Mouse (Mus musculus): ENCODE measurements around the gene Dera. TPM values are rescaled to one million over a fixed set of nuclear protein-coding genes. Genes with fewer than 3 reads are reported as not detected.

Gene Dera
- polyA plus RNA-seq, 1 experiment from 2014 or later = 47.1 TPM

GRCm38 (mm10) chr6:137713310-137713664 is 41.1 kb upstream of the Dera start:
- 82% methylated on average over 3 of the region's 3 CpGs for WGBS
- Histone ChIP-seq H3K9me3 (ENCODE audit: control insufficient read depth, low read length) (no peaks in the 10 kb centered on the region), H3K27me3 (ENCODE audit: control insufficient read depth, insufficient read depth, low read length) (no peaks in the 10 kb centered on the region), H3K27ac (replicated peaks) (no peak overlapping the region), H3K9ac (ENCODE audit: low read length) (no peak overlapping the region), H3K36me3 (ENCODE audit: control insufficient read depth, insufficient read depth, low read length) (no peaks in the 10 kb centered on the region), H3K4me3 (ENCODE audit: low read depth, low read length) (no peak overlapping the region), H3K4me2 (replicated peaks; ENCODE audit: low read depth) (no peak overlapping the region), H3K4me1 (replicated peaks; ENCODE audit: control insufficient read depth, insufficient read depth) (no peaks in the 10 kb centered on the region)
- no peak for DNase-seq (ENCODE audit: low spot score)
- ATAC-seq (ENCODE audit: low FRiP score, low TSS enrichment) = no peak
- TF ChIP-seq EP300 (optimal IDR thresholded peaks at IDR 0.05) (no peak), CTCF (IDR thresholded peaks at IDR 0.05; ENCODE audit: low read depth) (no peak)

GRCm38 (mm10) chr6:137716802-137717201 is 37.5 kb upstream of the Dera start:
- 29% methylated on average over 5 of the region's 5 CpGs for WGBS

GRCm38 (mm10) chr6:137722220-137722931 is 32.0 kb upstream of the Dera start:
- 65% methylated on average over 15 of the region's 15 CpGs for WGBS
- H3K4me2 ChIP-seq (replicated peaks; ENCODE audit: low read depth) = no peak overlapping the region
- no peak overlapping the region for H3K4me3 ChIP-seq (ENCODE audit: low read depth, low read length)
- TF ChIP-seq EP300 (optimal IDR thresholded peaks at IDR 0.05) (no peak), CTCF (IDR thresholded peaks at IDR 0.05; ENCODE audit: low read depth) (no peak)
- H3K27ac ChIP-seq (replicated peaks) = no peak overlapping the region
- H3K9me3 ChIP-seq (ENCODE audit: control insufficient read depth, low read length) = no peaks in the 10 kb centered on the region
- no peaks in the 10 kb centered on the region for H3K36me3 ChIP-seq (ENCODE audit: control insufficient read depth, insufficient read depth, low read length)
- H3K4me1 ChIP-seq (replicated peaks; ENCODE audit: control insufficient read depth, insufficient read depth) = no peaks in the 10 kb centered on the region
- H3K27me3 ChIP-seq (ENCODE audit: control insufficient read depth, insufficient read depth, low read length) = no peaks in the 10 kb centered on the region
- H3K9ac ChIP-seq (ENCODE audit: low read length) = no peak overlapping the region; the same call in 1 of the 2 replicates
- peak; percentile 69 for DNase-seq (ENCODE audit: low spot score)
- ATAC-seq (ENCODE audit: low FRiP score, low TSS enrichment) = peak; percentile 91

More at GRCm38 (mm10) chr6:137716802-137717201, 37.5 kb upstream of the Dera start:
- no peaks in the 10 kb centered on the region for H3K4me1 ChIP-seq (replicated peaks; ENCODE audit: control insufficient read depth, insufficient read depth)
- H3K4me2 ChIP-seq (replicated peaks; ENCODE audit: low read depth) = no peak overlapping the region
- ATAC-seq (ENCODE audit: low FRiP score, low TSS enrichment) (0 out of 2 replicates have a peak, but pooled peaks have one; percentile 15), DNase-seq (ENCODE audit: low spot score) (no peak)
- no peak overlapping the region for H3K27ac ChIP-seq (replicated peaks)
- TF ChIP-seq EP300 (optimal IDR thresholded peaks at IDR 0.05) (no peak), CTCF (IDR thresholded peaks at IDR 0.05; ENCODE audit: low read depth) (no peak)
- H3K36me3 ChIP-seq (ENCODE audit: control insufficient read depth, insufficient read depth, low read length) = no peaks in the 10 kb centered on the region
- no peaks in the 10 kb centered on the region for H3K9me3 ChIP-seq (ENCODE audit: control insufficient read depth, low read length)
- H3K27me3 ChIP-seq (ENCODE audit: control insufficient read depth, insufficient read depth, low read length) = no peaks in the 10 kb centered on the region
- H3K4me3 ChIP-seq (ENCODE audit: low read depth, low read length) = no peak overlapping the region
- H3K9ac ChIP-seq (ENCODE audit: low read length) = no peak overlapping the region

- DNase-seq (ENCODE audit: low spot score) (no peak), ATAC-seq (ENCODE audit: low FRiP score, low TSS enrichment) (0 out of 2 replicates have a peak, but pooled peaks have one; percentile 27)
- H3K36me3 ChIP-seq (ENCODE audit: control insufficient read depth, insufficient read depth, low read length) = no peaks in the 10 kb centered on the region
- H3K27ac ChIP-seq (replicated peaks) = no peak overlapping the region
- H3K4me1 ChIP-seq (replicated peaks; ENCODE audit: control insufficient read depth, insufficient read depth) = no peaks in the 10 kb centered on the region
- no peaks in the 10 kb centered on the region for H3K27me3 ChIP-seq (ENCODE audit: control insufficient read depth, insufficient read depth, low read length)
- H3K9ac ChIP-seq (ENCODE audit: low read length) = no peak overlapping the region
- 2% methylated on average over 4 of the region's 4 CpGs for WGBS
- no peaks in the 10 kb centered on the region for H3K9me3 ChIP-seq (ENCODE audit: control insufficient read depth, low read length)
- no peak overlapping the region for H3K4me3 ChIP-seq (ENCODE audit: low read depth, low read length)
- TF ChIP-seq EP300 (optimal IDR thresholded peaks at IDR 0.05) (no peak), CTCF (IDR thresholded peaks at IDR 0.05; ENCODE audit: low read depth) (peak; percentile 86)
- H3K4me2 ChIP-seq (replicated peaks; ENCODE audit: low read depth) = no peak overlapping the region
These were observed 30.4 kb upstream of the Dera start for GRCm38 (mm10) chr6:137723898-137724297.

- Histone ChIP-seq H3K4me3 (ENCODE audit: low read depth, low read length) (peak overlapping the region; percentile 91), H3K36me3 (ENCODE audit: control insufficient read depth, insufficient read depth, low read length) (0 out of 2 replicates have a peak, but pooled peaks cover 3% of the 10 kb centered on the region), H3K4me2 (replicated peaks; ENCODE audit: low read depth) (peak overlapping the region; percentile 75), H3K9me3 (ENCODE audit: control insufficient read depth, low read length) (no peaks in the 10 kb centered on the region), H3K4me1 (replicated peaks; ENCODE audit: control insufficient read depth, insufficient read depth) (peaks cover 6% of the 10 kb centered on the region; the same call in 1 of the 2 replicates), H3K9ac (ENCODE audit: low read length) (peak overlapping the region; percentile 43; the same call in 1 of the 2 replicates), H3K27ac (replicated peaks) (peak overlapping the region; percentile 18; the same call in 1 of the 2 replicates), H3K27me3 (ENCODE audit: control insufficient read depth, insufficient read depth, low read length) (no peaks in the 10 kb centered on the region)
- WGBS = 3% methylated on average over 7 of the region's 7 CpGs
- no peak for DNase-seq (ENCODE audit: low spot score)
- no peak for TF ChIP-seq CTCF (IDR thresholded peaks at IDR 0.05; ENCODE audit: low read depth)
- TF ChIP-seq EP300 (optimal IDR thresholded peaks at IDR 0.05) = no peak
- ATAC-seq (ENCODE audit: low FRiP score, low TSS enrichment) = no peak
These were observed 19.9 kb upstream of the Dera start for GRCm38 (mm10) chr6:137734460-137734845.
